Mouse (Mus musculus) midbrain, embryonic 11.5 days (tissue): ENCODE results near the gene Gtf2a2. TPM values are rescaled to one million over a fixed set of nuclear protein-coding genes. Genes with fewer than 3 reads are reported as not detected.
A peak's percentile ranks its signal among the peaks of the same experiment; 100 is the strongest.

Experiments
- ATAC-seq: fragments of 200-750 bp; cut with Nextera tagmentation; 2 replicates; pipeline ENCODE4 v1.8.0; 2017; ENCODE audit warnings: moderate TSS enrichment, moderate library complexity; ENCODE audit not compliant: low FRiP score
- DNase-seq: peaks from one replicate; pipeline ENCODE4 v3.0.0; 2015; ENCODE audit warnings: low spot score; ENCODE audit errors: missing footprints
- H3K27ac ChIP-seq: fragments of 300-500 bp; sonication (generic); 2 replicates; pipeline ENCODE4 v1.5.1; 2014; ENCODE audit warnings: low read depth, low read length
- H3K27me3 ChIP-seq: fragments of 300-500 bp; sonication (generic); 2 replicates; pipeline ENCODE4 v1.6.1; 2014; ENCODE audit warnings: mild to moderate bottlenecking, low read length, moderate library complexity, mixed read lengths; ENCODE audit not compliant: control insufficient read depth, insufficient read depth
- H3K36me3 ChIP-seq: fragments of 300-500 bp; sonication (generic); 2 replicates; pipeline ENCODE4 v1.6.1; 2014; ENCODE audit warnings: mild to moderate bottlenecking, low read length, moderate library complexity, mixed read lengths; ENCODE audit not compliant: control insufficient read depth, insufficient read depth
- H3K4me1 ChIP-seq: fragments of 300-500 bp; sonication (generic); 2 replicates; pipeline ENCODE4 v1.6.1; 2014; ENCODE audit warnings: low read length; ENCODE audit not compliant: control insufficient read depth, insufficient read depth
- H3K4me2 ChIP-seq: fragments of 300-500 bp; sonication (generic); 2 replicates; pipeline ENCODE4 v1.6.1; 2014; ENCODE audit warnings: mild to moderate bottlenecking, moderate library complexity
- H3K4me3 ChIP-seq: fragments of 300-500 bp; sonication (generic); 2 replicates; pipeline ENCODE4 v1.5.1; 2014; ENCODE audit warnings: low read depth, low read length
- H3K9ac ChIP-seq: fragments of 300-500 bp; sonication (generic); 2 replicates; pipeline ENCODE4 v1.6.1; 2014; ENCODE audit warnings: low read length
- H3K9me3 ChIP-seq: fragments of 300-500 bp; sonication (generic); 2 replicates; pipeline ENCODE4 v1.6.1; 2016; ENCODE audit warnings: low read length; ENCODE audit not compliant: control insufficient read depth
- WGBS: fragments of 180-500 bp; shearing (Covaris S2); extraction: QIAGEN DNeasy Blood & Tissue Kit; methylation state at CpG from one replicate; pipeline ENCODE4 v1.1.7; 2014; 5-methylcytosine and 5-hydroxymethylcytosine counted together
- polyA plus RNA-seq: library from polyadenylated mRNA; unstranded; fragments of >200 nt; fragmentation: Nextera tagmentation; extraction: Ambion mirVana; gene quantifications from 2 replicates; pipeline ENCODE4 v1.2.1, GENCODE M21; 2014

Gene Gtf2a2
- polyA plus RNA-seq, 1 experiment from 2014 or later, result 221 TPM

DNA sequence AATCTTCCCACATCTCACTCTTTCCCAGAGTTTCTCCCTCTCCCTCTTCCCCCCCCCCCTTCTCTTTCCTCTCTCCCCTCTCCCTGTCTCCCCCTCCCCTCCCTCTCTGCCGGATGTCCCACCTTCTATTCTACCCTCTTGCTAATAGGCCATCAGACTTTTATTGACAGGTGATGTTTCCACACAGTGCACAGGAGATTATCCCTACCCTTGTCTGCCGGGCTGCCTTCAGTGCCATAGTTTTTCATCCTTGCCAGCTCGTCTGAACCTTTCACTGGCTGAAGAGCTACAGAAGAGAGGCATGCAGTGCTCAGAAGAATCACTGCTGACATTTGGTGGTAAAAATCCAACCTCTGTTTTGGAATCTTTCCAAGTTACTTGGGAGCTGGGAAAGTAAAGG, 41.1 kb downstream of the Gtf2a2 start:
- Histone ChIP-seq H3K27ac (no peak overlapping the region), H3K27me3 (no peaks in the 10 kb centered on the region), H3K9me3 (no peaks in the 10 kb centered on the region), H3K4me2 (no peak overlapping the region), H3K9ac (no peak overlapping the region), H3K36me3 (no peaks in the 10 kb centered on the region), H3K4me1 (peaks cover 9% of the 10 kb centered on the region), H3K4me3 (no peak overlapping the region)
- no peak for ATAC-seq
- 49% methylated on average over 3 of the region's 3 CpGs for WGBS
- DNase-seq, result no peak

GRCm38 (mm10) chr9:70062012-70062411, 49.7 kb downstream of the Gtf2a2 start:
- no peak overlapping the region for H3K9ac ChIP-seq
- no peak overlapping the region for H3K27ac ChIP-seq
- no peak for DNase-seq
- no peak for ATAC-seq
- H3K4me1 ChIP-seq, result no peaks in the 10 kb centered on the region
- no peak overlapping the region for H3K4me3 ChIP-seq
- no peaks in the 10 kb centered on the region for H3K36me3 ChIP-seq
- H3K9me3 ChIP-seq, result no peaks in the 10 kb centered on the region
- H3K27me3 ChIP-seq, result no peaks in the 10 kb centered on the region
- H3K4me2 ChIP-seq, result no peak overlapping the region
- 93% methylated on average over 3 of the region's 3 CpGs for WGBS

DNA sequence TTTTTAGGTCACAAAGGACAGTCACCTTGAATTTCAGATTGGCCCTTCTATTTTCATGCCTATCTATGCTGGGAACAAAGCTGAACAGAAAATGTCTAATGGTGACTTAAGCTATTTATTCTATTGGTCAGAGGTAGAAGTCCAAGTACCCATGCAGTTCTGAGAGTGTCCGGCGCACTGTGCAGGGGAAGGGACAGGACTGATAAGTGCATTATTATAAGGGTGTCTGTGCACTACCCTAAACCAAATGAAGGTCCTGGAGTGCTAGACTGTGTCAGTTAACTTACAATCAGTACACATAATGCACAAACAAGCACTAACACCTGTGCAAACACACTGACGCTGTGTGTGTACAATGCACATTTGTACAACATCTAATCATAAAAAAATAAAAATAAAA, 55.1 kb downstream of the Gtf2a2 start:
- 92% methylated on average over 3 of the region's 3 CpGs for WGBS
- no peak for DNase-seq
- H3K27ac ChIP-seq, result no peak overlapping the region
- H3K4me1 ChIP-seq, result no peaks in the 10 kb centered on the region
- no peak overlapping the region for H3K9ac ChIP-seq
- no peak overlapping the region for H3K4me2 ChIP-seq
- ATAC-seq, result no peak
- no peaks in the 10 kb centered on the region for H3K27me3 ChIP-seq
- H3K4me3 ChIP-seq, result no peak overlapping the region
- H3K9me3 ChIP-seq, result no peaks in the 10 kb centered on the region
- H3K36me3 ChIP-seq, result no peaks in the 10 kb centered on the region

DNA sequence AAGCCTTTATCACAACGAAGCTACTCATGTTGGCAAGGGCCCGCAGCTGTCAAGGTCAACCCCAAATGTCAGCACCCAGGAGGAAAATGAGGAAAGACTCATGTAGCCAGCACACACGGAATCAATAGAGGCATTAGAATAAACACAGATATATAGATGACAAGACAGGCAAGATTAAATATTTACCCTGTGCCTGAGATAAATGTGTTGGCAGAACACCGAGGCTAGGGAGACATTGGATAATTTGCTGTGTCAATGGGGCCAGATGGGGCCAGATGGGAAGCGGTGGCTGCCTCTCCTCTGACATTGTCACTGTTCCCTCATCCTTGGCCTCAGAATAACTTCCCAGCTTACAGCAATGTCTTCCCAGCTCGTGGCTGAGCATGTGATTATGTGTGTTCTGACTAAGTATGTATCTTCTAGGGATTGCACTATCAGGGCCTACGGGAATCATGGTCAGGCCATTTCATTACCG, 57.6 kb downstream of the Gtf2a2 start:
- ATAC-seq, result peak; percentile 33; the same call in 1 of the 2 replicates
- no peak for DNase-seq

DNA sequence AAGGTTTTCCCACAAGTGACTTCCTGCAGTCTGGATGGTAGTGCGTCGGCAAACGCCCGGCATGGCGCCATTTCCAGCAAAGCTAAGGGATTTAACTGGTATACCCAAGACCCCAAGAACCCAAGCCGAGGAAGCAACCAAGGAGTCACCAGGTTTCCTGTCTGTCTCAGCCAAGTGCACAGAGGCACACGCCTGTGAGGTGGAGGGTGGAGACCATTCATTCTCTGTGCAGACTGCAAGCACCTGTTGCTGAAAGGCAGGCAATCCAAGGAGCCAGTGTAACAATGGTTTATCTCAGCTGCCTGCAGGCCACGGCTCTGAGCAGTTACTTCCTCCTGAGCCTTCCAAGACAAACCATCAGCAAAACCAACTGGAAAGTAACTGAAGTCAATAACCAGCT, 60.0 kb downstream of the Gtf2a2 start:
- no peak for DNase-seq

More for the DNA sequence above, 57.6 kb downstream of the Gtf2a2 start:
- Histone ChIP-seq H3K4me2 (no peak overlapping the region), H3K36me3 (no peaks in the 10 kb centered on the region), H3K9me3 (no peaks in the 10 kb centered on the region), H3K4me3 (no peak overlapping the region), H3K27me3 (no peaks in the 10 kb centered on the region), H3K9ac (no peak overlapping the region), H3K27ac (no peak overlapping the region), H3K4me1 (no peaks in the 10 kb centered on the region)
- WGBS, result 75% methylated on average over 8 of the region's 8 CpGs

More for the DNA sequence above, 60.0 kb downstream of the Gtf2a2 start:
- Histone ChIP-seq H3K4me1 (no peaks in the 10 kb centered on the region), H3K9me3 (no peaks in the 10 kb centered on the region), H3K9ac (no peak overlapping the region), H3K36me3 (no peaks in the 10 kb centered on the region), H3K4me3 (no peak overlapping the region), H3K27ac (no peak overlapping the region), H3K4me2 (no peak overlapping the region), H3K27me3 (no peaks in the 10 kb centered on the region)
- 86% methylated on average over 8 of the region's 8 CpGs for WGBS
- ATAC-seq, result no peak

Other genes starting within 250 kb of the Gtf2a2 start
- gene Bnip2, start 23.1 kb upstream of the Gtf2a2 start, polyA plus RNA-seq, result 131 and 136 TPM in 2 replicates
- gene Gcnt3, start 25.5 kb downstream of the Gtf2a2 start, polyA plus RNA-seq, result not detected in 2 replicates
- 4.7 TPM in 2 replicates for gene Fam81a, start 130.0 kb downstream of the Gtf2a2 start, polyA plus RNA-seq
- gene Myo1e, start 194.8 kb downstream of the Gtf2a2 start, polyA plus RNA-seq, result 9.5 and 9.7 TPM in 2 replicates